Mouse (Mus musculus) liver, embryonic 14.5 days (tissue): ENCODE data around the gene Haao.

Experiments used
- CTCF ChIP-seq: IDR thresholded peaks from 2 replicates; pipeline ENCODE4 v1.5.1; 2016; ENCODE audit warnings: antibody characterized with exemption, low read depth, control low read depth
- EP300 ChIP-seq: IDR thresholded peaks from 2 replicates; pipeline ENCODE4 v1.6.1; 2016; ENCODE audit warnings: antibody characterized with exemption, low read depth

DNA sequence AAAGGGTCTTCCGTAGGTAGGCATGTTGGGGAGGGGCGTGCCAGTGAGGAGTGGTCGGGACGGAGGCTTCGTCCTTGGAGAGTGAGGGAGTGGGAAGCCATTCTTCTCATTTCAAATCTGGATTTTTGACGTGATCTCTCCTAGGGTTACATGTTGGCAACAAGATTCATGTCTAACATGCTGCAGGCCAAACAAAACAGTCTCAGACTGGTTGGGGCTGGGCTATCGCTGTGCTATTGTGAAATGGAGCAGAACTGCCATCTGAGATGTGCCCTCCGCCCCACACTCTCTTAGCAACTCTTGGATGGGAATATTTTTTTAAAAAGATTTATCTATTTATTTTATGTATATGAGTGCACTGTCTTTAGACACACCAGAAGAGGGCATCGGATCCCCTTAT, 44.1 kb upstream of the Haao start:
- TF ChIP-seq CTCF (no peak), EP300 (no peak)
